Mouse (Mus musculus): ENCODE results near the gene Ticam1. TPM values are rescaled to one million over a fixed set of nuclear protein-coding genes. Genes with fewer than 3 reads are reported as not detected.
A peak's percentile ranks its signal among the peaks of the same experiment; 100 is the strongest.

The Ticam1 gene
- total RNA-seq, 4 experiments from 2014 or later = 6.9 to 9.5 (median 8.1) TPM

Small RNAs within 50 kb of the gene (microRNA-seq; reads per million reads assigned to microRNA genes)
- 15.1 reads per million, percentile 33 among the genes with 10 or more reads in this experiment for gene Mir7b

Other genes with a start within 250 kb of the Ticam1 start
- gene Sh3gl1, start 240.2 kb downstream of the Ticam1 start, total RNA-seq (2022) = 10 to 100 TPM; 12.3 to 14.4 (median 13.3) TPM
- 1 to 10 TPM in 3 of 4 experiments, under 1 TPM in 1; 0.84 to 1.9 (median 1.4) TPM for gene Chaf1a, start 236.3 kb downstream of the Ticam1 start, total RNA-seq (2022)
- 10 to 100 TPM; 50.4 to 64.4 (median 55.4) TPM for gene Ubxn6, start 201.8 kb downstream of the Ticam1 start, total RNA-seq (2022)
- gene Hdgfl2, start 197.2 kb downstream of the Ticam1 start, total RNA-seq (2022) = 10 to 100 TPM; 30.6 to 41.4 (median 35.2) TPM
- 100 to 1,000 TPM; 140 to 200 (median 164) TPM for gene Plin4, start 167.0 kb downstream of the Ticam1 start, total RNA-seq (2022)
- 100 to 1,000 TPM; 110 to 160 (median 150) TPM for gene Plin5, start 159.2 kb downstream of the Ticam1 start, total RNA-seq (2022)
- 10 to 100 TPM; 47.5 to 68.7 (median 60.4) TPM for gene Lrg1, start 154.8 kb downstream of the Ticam1 start, total RNA-seq (2022)
- 10 to 100 TPM in 1 of 4 experiments, 1 to 10 TPM in 3; 5.4 to 10.4 (median 8.6) TPM for gene Sema6b, start 136.4 kb downstream of the Ticam1 start, total RNA-seq (2022)
- 1 to 10 TPM; 1.2 to 2.1 (median 1.4) TPM for gene Tnfaip8l1, start 114.3 kb downstream of the Ticam1 start, total RNA-seq (2022)
- gene Mydgf, start 92.9 kb downstream of the Ticam1 start, total RNA-seq (2022) = 10 to 100 TPM; 25.5 to 29.8 (median 27.9) TPM
- 10 to 100 TPM; 42.6 to 51.1 (median 46.6) TPM for gene Dpp9, start 57.9 kb downstream of the Ticam1 start, total RNA-seq (2022)
- gene Fem1a, start 20.0 kb downstream of the Ticam1 start, total RNA-seq (2022) = 100 to 1,000 TPM; 113 to 131 (median 128) TPM
- gene Plin3, start 16.1 kb upstream of the Ticam1 start, total RNA-seq (2022) = 100 to 1,000 TPM; 172 to 233 (median 219) TPM
- gene Arrdc5, start 23.5 kb upstream of the Ticam1 start, total RNA-seq (2022) = under 1 TPM in 1 of 4 experiments, not detected in 3; 0.41 TPM
- 1 to 10 TPM; 1.5 to 2.6 (median 2.2) TPM for gene Uhrf1, start 26.5 kb upstream of the Ticam1 start, total RNA-seq (2022)
- gene Kdm4b, start 49.3 kb upstream of the Ticam1 start, total RNA-seq (2022) = 10 to 100 TPM; 29.0 to 34.4 (median 32.4) TPM
- gene Ptprs, start 199.7 kb upstream of the Ticam1 start, total RNA-seq (2022) = 10 to 100 TPM; 54.3 to 66.4 (median 60.0) TPM
- gene Znrf4, start 235.6 kb upstream of the Ticam1 start, total RNA-seq (2022) = not detected